Mouse (Mus musculus) cerebellum, postnatal 36 days (tissue): ENCODE measurements at regions not wholly inside any gene's neighbourhood (a gene's known extent, or its start where the extent isn't known, plus 50 kb on each side); places are given as distances from the start of the nearest gene placed in this dataset.

Source experiments
- DNase-seq, 2 experiments: peaks; one replicate each; pipeline ENCODE4 v3.0.0; 2021 to 2022; ENCODE audit warnings: mixed read lengths in 2 of 2

GRCm38 (mm10) chr11:48427423-48427822 is 372.7 kb upstream of the Rack1 start:
- DNase-seq, result no peak

GRCm38 (mm10) chr11:48426446-48426845 is 373.7 kb upstream of the Rack1 start:
- DNase-seq, result no peak

GRCm38 (mm10) chr11:48418066-48418756 is 381.9 kb upstream of the Rack1 start:
- no peak for DNase-seq

- no peak for DNase-seq
These were observed 382.5 kb upstream of the Rack1 start for GRCm38 (mm10) chr11:48417615-48418014.

- DNase-seq, result no peak
These were observed 402.1 kb upstream of the Rack1 start for GRCm38 (mm10) chr11:48398032-48398431.

- DNase-seq, result no peak
These were observed 392.7 kb upstream of the Sgcd start for GRCm38 (mm10) chr11:48381489-48381888.

GRCm38 (mm10) chr11:48378044-48378443 is 389.3 kb upstream of the Sgcd start:
- no peak for DNase-seq

GRCm38 (mm10) chr11:48377269-48377668 is 388.5 kb upstream of the Sgcd start:
- DNase-seq, result no peak

- DNase-seq, result no peak
These were observed 362.7 kb upstream of the Sgcd start for GRCm38 (mm10) chr11:48351349-48352023.

GRCm38 (mm10) chr11:48314500-48314899 is 325.7 kb upstream of the Sgcd start:
- DNase-seq, result no peak

- no peak for DNase-seq
These were observed 306.6 kb upstream of the Sgcd start for GRCm38 (mm10) chr11:48295370-48295769.

GRCm38 (mm10) chr11:48262492-48262891 is 273.7 kb upstream of the Sgcd start:
- no peak for DNase-seq

- no peak for DNase-seq
These were observed 272.3 kb upstream of the Sgcd start for GRCm38 (mm10) chr11:48261089-48261488.

- DNase-seq, result no peak
These were observed 262.0 kb upstream of the Sgcd start for GRCm38 (mm10) chr11:48250678-48251317.

GRCm38 (mm10) chr11:48249315-48249714 is 260.5 kb upstream of the Sgcd start:
- no peak for DNase-seq

- no peak for DNase-seq
These were observed 232.4 kb upstream of the Sgcd start for GRCm38 (mm10) chr11:48221156-48221555.

GRCm38 (mm10) chr11:48219157-48219556 is 230.4 kb upstream of the Sgcd start:
- DNase-seq, result no peak

GRCm38 (mm10) chr11:48216762-48217161 is 228.0 kb upstream of the Sgcd start:
- DNase-seq, result no peak

- DNase-seq, result peak; percentile 4 to 5
These were observed 197.8 kb upstream of the Sgcd start for GRCm38 (mm10) chr11:48186604-48187003.

- DNase-seq, result no peak
These were observed 190.2 kb upstream of the Sgcd start for GRCm38 (mm10) chr11:48178943-48179342.

- no peak for DNase-seq
These were observed 189.4 kb upstream of the Sgcd start for GRCm38 (mm10) chr11:48178174-48178573.

- no peak for DNase-seq
These were observed 187.7 kb upstream of the Sgcd start for GRCm38 (mm10) chr11:48176451-48176850.

GRCm38 (mm10) chr11:48152219-48152618 is 163.4 kb upstream of the Sgcd start:
- no peak for DNase-seq

- no peak for DNase-seq
These were observed 144.6 kb upstream of the Sgcd start for GRCm38 (mm10) chr11:48133335-48133734.
